Mouse (Mus musculus) adrenal gland, adult 8-10 months (tissue): Measurements from ENCODE around the gene Sft2d2. TPM values are rescaled to one million over a fixed set of nuclear protein-coding genes. Genes with fewer than 3 reads are reported as not detected.

Experiments used
- DNase-seq: peaks from one replicate; pipeline ENCODE4 v3.0.0; 2022
- total RNA-seq, 4 experiments: library from RNA; stranded (reverse); gene quantifications; 2 replicates each; pipeline ENCODE4 v1.2.4; 2022

The Sft2d2 gene
- total RNA-seq, 4 experiments from 2014 or later = 36.9 to 45.8 (median 41.3) TPM

GRCm38 (mm10) chr1:165190571-165191273, 3.5 kb downstream of the Sft2d2 start:
- DNase-seq = no peak

- DNase-seq = no peak
Observed at GRCm38 (mm10) chr1:165190068-165190467, 4.2 kb downstream of the Sft2d2 start.

- no peak for DNase-seq
Observed at GRCm38 (mm10) chr1:165188806-165189580, 5.2 kb downstream of the Sft2d2 start.

- DNase-seq = no peak
Observed at GRCm38 (mm10) chr1:165187357-165187756, 6.9 kb downstream of the Sft2d2 start.

GRCm38 (mm10) chr1:165186491-165186890, 7.7 kb downstream of the Sft2d2 start:
- DNase-seq = no peak

GRCm38 (mm10) chr1:165185116-165185515, 9.1 kb downstream of the Sft2d2 start:
- peak; percentile 26 for DNase-seq

- no peak for DNase-seq
Observed at GRCm38 (mm10) chr1:165184178-165184577, 10.1 kb downstream of the Sft2d2 start.

- DNase-seq = no peak
Observed at GRCm38 (mm10) chr1:165183400-165183799, 10.8 kb downstream of the Sft2d2 start.

GRCm38 (mm10) chr1:165179321-165179720, 14.9 kb downstream of the Sft2d2 start:
- DNase-seq = no peak

- DNase-seq = no peak
Observed at GRCm38 (mm10) chr1:165178075-165178474, 16.2 kb downstream of the Sft2d2 start.

GRCm38 (mm10) chr1:165174059-165174616, 20.1 kb downstream of the Sft2d2 start:
- DNase-seq = no peak

- no peak for DNase-seq
Observed at GRCm38 (mm10) chr1:165171277-165171676, 23.0 kb downstream of the Sft2d2 start.

GRCm38 (mm10) chr1:165170157-165170556, 24.1 kb downstream of the Sft2d2 start:
- DNase-seq = no peak

GRCm38 (mm10) chr1:165169462-165169861, 24.8 kb downstream of the Sft2d2 start:
- no peak for DNase-seq

- no peak for DNase-seq
Observed at GRCm38 (mm10) chr1:165164920-165165319, 29.3 kb downstream of the Sft2d2 start.

- DNase-seq = no peak
Observed at GRCm38 (mm10) chr1:165160723-165161405, 33.4 kb downstream of the Sft2d2 start, which contains the start of gene Tbx19. Tbx19 (minus strand) TSS chr1:165160773.

- no peak for DNase-seq
Observed at GRCm38 (mm10) chr1:165158841-165159240, 35.4 kb downstream of the Sft2d2 start.

GRCm38 (mm10) chr1:165154162-165154561, 40.1 kb downstream of the Sft2d2 start:
- DNase-seq = no peak

- no peak for DNase-seq
Observed at GRCm38 (mm10) chr1:165151216-165151615, 43.0 kb downstream of the Sft2d2 start.

- no peak for DNase-seq
Observed at GRCm38 (mm10) chr1:165142343-165142916, 51.8 kb downstream of the Sft2d2 start.

GRCm38 (mm10) chr1:165140227-165140626, 54.0 kb downstream of the Sft2d2 start:
- DNase-seq = no peak

GRCm38 (mm10) chr1:165133858-165134257, 60.4 kb downstream of the Sft2d2 start:
- DNase-seq = no peak
